Mouse (Mus musculus): ENCODE data around the gene Znrf2. TPM values are rescaled to one million over a fixed set of nuclear protein-coding genes. Genes with fewer than 3 reads are reported as not detected.

Znrf2 gene
- polyA plus RNA-seq (2016; fragmentation: Nextera tagmentation; extraction: Ambion mirVana) = 3.6 and 4.4 TPM in 2 replicates

- peaks cover 23% of the 10 kb centered on the region for H3K4me1 ChIP-seq
- ATAC-seq (ENCODE audit: low FRiP score, low read depth) = peak; percentile 99
- peak within 1 kb of the TSS; percentile 98 for H3K27ac ChIP-seq (replicated peaks)
- H3K4me3 ChIP-seq = peak within 1 kb of the TSS; percentile 85
- peaks cover 6% of the 10 kb centered on the region; the same call in 1 of the 2 replicates for H3K27me3 ChIP-seq
- H3K9ac ChIP-seq (replicated peaks) = peak within 1 kb of the TSS; percentile 87
- WGBS = under 1% methylated on average over 36 of the region's 88 CpGs
- H3K4me2 ChIP-seq (replicated peaks) = peak within 1 kb of the TSS; percentile 69
- no peaks in the 10 kb centered on the region for H3K36me3 ChIP-seq
- H3K9me3 ChIP-seq = no peaks in the 10 kb centered on the region
These were observed at the start of gene Znrf2 for GRCm38 (mm10) chr6:54816388-54817065. Gene Znrf2, plus strand, starts transcription at chr6:54816916.

- no peaks in the 10 kb centered on the region for H3K27me3 ChIP-seq
- H3K36me3 ChIP-seq = no peaks in the 10 kb centered on the region
- H3K4me1 ChIP-seq = no peaks in the 10 kb centered on the region
- H3K4me3 ChIP-seq = no peak overlapping the region
- ATAC-seq (ENCODE audit: low FRiP score, low read depth) = no peak
- H3K27ac ChIP-seq (replicated peaks) = no peak overlapping the region
- WGBS = 53% methylated on average over 4 of the region's 4 CpGs
- H3K9ac ChIP-seq (replicated peaks) = no peak overlapping the region
- no peak overlapping the region for H3K4me2 ChIP-seq (replicated peaks)
- no peaks in the 10 kb centered on the region for H3K9me3 ChIP-seq
These were observed 49.0 kb upstream of the Znrf2 start for GRCm38 (mm10) chr6:54767746-54768145.

- Histone ChIP-seq H3K27ac (replicated peaks) (no peak overlapping the region), H3K4me1 (no peaks in the 10 kb centered on the region), H3K36me3 (no peaks in the 10 kb centered on the region), H3K4me3 (no peak overlapping the region), H3K9me3 (no peaks in the 10 kb centered on the region), H3K27me3 (no peaks in the 10 kb centered on the region), H3K9ac (replicated peaks) (no peak overlapping the region), H3K4me2 (replicated peaks) (no peak overlapping the region)
- no peak for ATAC-seq (ENCODE audit: low FRiP score, low read depth)
- WGBS = 86% methylated on average over 4 of the region's 4 CpGs
These were observed 46.0 kb upstream of the Znrf2 start for GRCm38 (mm10) chr6:54770766-54771165.

GRCm38 (mm10) chr6:54771171-54771570, 45.5 kb upstream of the Znrf2 start:
- no peak overlapping the region for H3K9ac ChIP-seq (replicated peaks)
- no peak overlapping the region for H3K4me3 ChIP-seq
- H3K9me3 ChIP-seq = no peaks in the 10 kb centered on the region
- H3K27me3 ChIP-seq = no peaks in the 10 kb centered on the region
- ATAC-seq (ENCODE audit: low FRiP score, low read depth) = no peak
- WGBS = 86% methylated on average over 8 of the region's 8 CpGs
- no peak overlapping the region for H3K4me2 ChIP-seq (replicated peaks)
- H3K36me3 ChIP-seq = no peaks in the 10 kb centered on the region
- no peak overlapping the region for H3K27ac ChIP-seq (replicated peaks)
- H3K4me1 ChIP-seq = no peaks in the 10 kb centered on the region

- no peaks in the 10 kb centered on the region for H3K27me3 ChIP-seq
- H3K4me3 ChIP-seq = no peak overlapping the region
- ATAC-seq (ENCODE audit: low FRiP score, low read depth) = no peak
- H3K4me2 ChIP-seq (replicated peaks) = no peak overlapping the region
- H3K27ac ChIP-seq (replicated peaks) = no peak overlapping the region
- H3K9me3 ChIP-seq = no peaks in the 10 kb centered on the region
- H3K9ac ChIP-seq (replicated peaks) = no peak overlapping the region
- WGBS = 91% methylated on average over 5 of the region's 5 CpGs
- no peaks in the 10 kb centered on the region for H3K4me1 ChIP-seq
- H3K36me3 ChIP-seq = no peaks in the 10 kb centered on the region
These were observed 44.6 kb upstream of the Znrf2 start for GRCm38 (mm10) chr6:54772078-54772477.

- H3K9ac ChIP-seq (replicated peaks) = no peak overlapping the region
- no peaks in the 10 kb centered on the region for H3K27me3 ChIP-seq
- no peak overlapping the region for H3K27ac ChIP-seq (replicated peaks)
- H3K9me3 ChIP-seq = no peaks in the 10 kb centered on the region
- no peak overlapping the region for H3K4me2 ChIP-seq (replicated peaks)
- no peaks in the 10 kb centered on the region for H3K36me3 ChIP-seq
- ATAC-seq (ENCODE audit: low FRiP score, low read depth) = no peak
- no peaks in the 10 kb centered on the region for H3K4me1 ChIP-seq
- no peak overlapping the region for H3K4me3 ChIP-seq
These were observed 41.0 kb upstream of the Znrf2 start for GRCm38 (mm10) chr6:54775739-54776138.

GRCm38 (mm10) chr6:54777661-54778060, 39.1 kb upstream of the Znrf2 start:
- ATAC-seq (ENCODE audit: low FRiP score, low read depth) = no peak
- Histone ChIP-seq H3K27ac (replicated peaks) (no peak overlapping the region), H3K4me2 (replicated peaks) (no peak overlapping the region)

GRCm38 (mm10) chr6:54779968-54780367, 36.7 kb upstream of the Znrf2 start:
- ATAC-seq (ENCODE audit: low FRiP score, low read depth) = no peak
- no peak overlapping the region for H3K4me2 ChIP-seq (replicated peaks)
- H3K9ac ChIP-seq (replicated peaks) = no peak overlapping the region
- no peak overlapping the region for H3K27ac ChIP-seq (replicated peaks)
- WGBS = 83% methylated on average over 5 of the region's 5 CpGs
- no peaks in the 10 kb centered on the region for H3K9me3 ChIP-seq
- no peak overlapping the region for H3K4me3 ChIP-seq
- H3K36me3 ChIP-seq = no peaks in the 10 kb centered on the region
- H3K27me3 ChIP-seq = no peaks in the 10 kb centered on the region
- H3K4me1 ChIP-seq = peaks cover 12% of the 10 kb centered on the region

More at GRCm38 (mm10) chr6:54777661-54778060, 39.1 kb upstream of the Znrf2 start:
- Histone ChIP-seq H3K4me1 (peaks cover 10% of the 10 kb centered on the region; the same call in 1 of the 2 replicates), H3K36me3 (no peaks in the 10 kb centered on the region), H3K27me3 (no peaks in the 10 kb centered on the region), H3K9me3 (no peaks in the 10 kb centered on the region), H3K9ac (replicated peaks) (no peak overlapping the region), H3K4me3 (no peak overlapping the region)
- WGBS = 48% methylated on average over 8 of the region's 8 CpGs

GRCm38 (mm10) chr6:54780569-54781304, 36.0 kb upstream of the Znrf2 start:
- Histone ChIP-seq H3K27me3 (no peaks in the 10 kb centered on the region), H3K4me3 (no peak overlapping the region), H3K9ac (replicated peaks) (no peak overlapping the region), H3K9me3 (no peaks in the 10 kb centered on the region), H3K4me1 (peaks cover 17% of the 10 kb centered on the region), H3K4me2 (replicated peaks) (no peak overlapping the region), H3K36me3 (no peaks in the 10 kb centered on the region), H3K27ac (replicated peaks) (no peak overlapping the region)
- 88% methylated on average over 5 of the region's 5 CpGs for WGBS
- no peak for ATAC-seq (ENCODE audit: low FRiP score, low read depth)

- Histone ChIP-seq H3K9ac (replicated peaks) (no peak overlapping the region), H3K4me2 (replicated peaks) (no peak overlapping the region), H3K4me1 (peaks cover 17% of the 10 kb centered on the region), H3K27ac (replicated peaks) (peak overlapping the region; percentile 15; the same call in 1 of the 2 replicates), H3K27me3 (no peaks in the 10 kb centered on the region), H3K9me3 (no peaks in the 10 kb centered on the region), H3K4me3 (no peak overlapping the region), H3K36me3 (no peaks in the 10 kb centered on the region)
- WGBS = 56% methylated on average over 6 of the region's 6 CpGs
- no peak for ATAC-seq (ENCODE audit: low FRiP score, low read depth)
These were observed 34.8 kb upstream of the Znrf2 start for GRCm38 (mm10) chr6:54781881-54782280.

- no peaks in the 10 kb centered on the region for H3K36me3 ChIP-seq
- H3K4me3 ChIP-seq = no peak overlapping the region
- peak; percentile 83 for ATAC-seq (ENCODE audit: low FRiP score, low read depth)
- peak overlapping the region; percentile 67 for H3K27ac ChIP-seq (replicated peaks)
- 26% methylated on average over 5 of the region's 5 CpGs for WGBS
- no peaks in the 10 kb centered on the region for H3K9me3 ChIP-seq
- no peak overlapping the region for H3K9ac ChIP-seq (replicated peaks)
- H3K4me2 ChIP-seq (replicated peaks) = no peak overlapping the region
- H3K4me1 ChIP-seq = peaks cover 17% of the 10 kb centered on the region
- H3K27me3 ChIP-seq = no peaks in the 10 kb centered on the region
These were observed 31.5 kb upstream of the Znrf2 start for GRCm38 (mm10) chr6:54785098-54785730.

- Histone ChIP-seq H3K36me3 (no peaks in the 10 kb centered on the region), H3K4me2 (replicated peaks) (no peak overlapping the region), H3K27me3 (no peaks in the 10 kb centered on the region), H3K4me3 (no peak overlapping the region), H3K9me3 (no peaks in the 10 kb centered on the region), H3K4me1 (peaks cover 12% of the 10 kb centered on the region), H3K9ac (replicated peaks) (no peak overlapping the region), H3K27ac (replicated peaks) (no peak overlapping the region)
- WGBS = 88% methylated on average over 5 of the region's 5 CpGs
- ATAC-seq (ENCODE audit: low FRiP score, low read depth) = no peak
These were observed 29.9 kb upstream of the Znrf2 start for GRCm38 (mm10) chr6:54786766-54787165.

Data from midbrain, embryonic 12.5 days (tissue).